Mouse (Mus musculus) liver, embryonic 14.5 days (tissue): ENCODE measurements around the gene Btg2.

Experiments
- CTCF ChIP-seq: IDR thresholded peaks from 2 replicates; pipeline ENCODE4 v1.5.1; 2016; ENCODE audit warnings: antibody characterized with exemption, low read depth, control low read depth
- EP300 ChIP-seq: IDR thresholded peaks from 2 replicates; pipeline ENCODE4 v1.6.1; 2016; ENCODE audit warnings: antibody characterized with exemption, low read depth

- no peak for TF ChIP-seq EP300
- peak; percentile 94 for TF ChIP-seq CTCF
These were observed 41.3 kb upstream of the Btg2 start for GRCm38 (mm10) chr1:134120179-134120578.
